Mouse (Mus musculus) erythroid progenitor cell, adult 5-6 weeks (primary cell): Measurements from ENCODE around the gene Shc1. TPM values are rescaled to one million over a fixed set of nuclear protein-coding genes. Genes with fewer than 3 reads are reported as not detected.
A peak's percentile ranks its signal among the peaks of the same experiment; 100 is the strongest.

Experiments
- ATAC-seq: replicated peaks from 2 replicates; pipeline ENCODE4 v1.8.0; 2016; ENCODE audit warnings: moderate number of reproducible peaks, mild to moderate bottlenecking, moderate TSS enrichment, inconsistent platforms; ENCODE audit not compliant: poor library complexity, low FRiP score, severe bottlenecking
- total RNA-seq, 2 experiments: library from RNA; stranded (forward) in 1 of 2; stranded (reverse) in 1 of 2; fragments of 150-400 nt in 1 of 2; fragments of 186-747, 209-891 nt in 1 of 2; gene quantifications; 2 replicates each; pipeline versions ENCODE4 v1.2.3 to v1.2.4; 2015 to 2017; ENCODE audit warnings: low replicate concordance in 2 of 2

Gene Shc1
- total RNA-seq, 2 experiments from 2014 or later = 59.3 to 77.1 TPM

DNA sequence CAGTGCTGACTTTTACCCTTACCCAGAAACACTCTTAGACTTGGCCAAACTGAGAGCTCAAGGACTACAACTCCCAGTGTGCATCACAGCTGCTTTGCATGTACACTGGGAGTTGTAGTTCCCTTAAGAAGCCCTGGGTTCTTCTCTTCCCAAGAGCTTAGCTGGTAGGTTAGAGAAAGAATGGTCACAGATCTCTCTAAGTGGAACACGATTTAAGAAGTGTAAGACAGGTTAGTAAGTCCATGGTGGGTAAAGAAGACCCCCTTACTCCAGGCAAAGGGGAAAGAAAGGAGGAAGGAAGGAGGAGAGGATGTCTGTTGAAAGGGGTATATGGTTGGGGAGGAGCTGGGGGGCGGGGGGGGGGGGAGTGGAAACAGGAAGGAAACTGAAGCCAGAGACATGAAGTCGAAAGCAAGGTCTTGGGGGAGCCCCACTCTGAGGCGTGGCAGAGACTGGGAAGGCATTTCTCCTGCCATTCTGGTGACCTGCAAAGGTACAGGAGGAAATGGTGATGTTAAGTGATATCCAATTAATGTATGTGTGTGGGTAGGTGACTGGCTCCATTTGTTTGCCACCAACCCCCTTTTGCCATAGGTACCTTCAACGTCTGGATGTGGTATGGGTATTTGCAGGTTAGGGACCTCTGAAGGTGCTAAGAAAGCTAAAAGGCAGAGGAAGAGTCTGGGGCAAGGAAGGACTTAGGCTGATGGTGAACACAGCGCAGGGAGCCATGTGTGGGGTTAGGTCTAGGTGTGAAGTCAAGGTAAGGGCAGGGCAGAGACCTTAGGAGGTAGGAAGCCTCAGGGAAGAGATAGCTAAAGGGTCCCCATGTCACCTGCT, 29.1 kb upstream of the Shc1 start:
- ATAC-seq = no peak

DNA sequence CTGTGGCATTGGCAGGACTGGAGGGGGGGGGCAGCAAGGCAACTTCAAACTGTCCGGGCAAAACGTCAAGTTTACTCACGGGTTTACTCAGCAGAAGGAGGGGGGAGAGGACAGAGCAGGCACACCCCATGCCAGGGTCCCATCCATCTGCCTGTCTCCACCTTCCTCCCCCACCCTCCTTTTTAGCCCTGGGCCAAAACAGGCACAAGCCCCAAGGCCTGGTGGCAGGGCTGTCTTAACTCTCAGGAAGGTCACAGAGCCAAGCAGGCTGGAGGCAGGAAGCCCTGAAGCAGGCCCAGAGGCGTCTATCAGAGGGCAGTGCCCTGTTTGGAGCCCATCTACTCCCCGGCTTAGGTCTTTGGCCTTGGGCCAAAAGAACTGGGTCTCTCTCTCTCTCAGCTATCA, 28.1 kb upstream of the Shc1 start:
- ATAC-seq = no peak

DNA sequence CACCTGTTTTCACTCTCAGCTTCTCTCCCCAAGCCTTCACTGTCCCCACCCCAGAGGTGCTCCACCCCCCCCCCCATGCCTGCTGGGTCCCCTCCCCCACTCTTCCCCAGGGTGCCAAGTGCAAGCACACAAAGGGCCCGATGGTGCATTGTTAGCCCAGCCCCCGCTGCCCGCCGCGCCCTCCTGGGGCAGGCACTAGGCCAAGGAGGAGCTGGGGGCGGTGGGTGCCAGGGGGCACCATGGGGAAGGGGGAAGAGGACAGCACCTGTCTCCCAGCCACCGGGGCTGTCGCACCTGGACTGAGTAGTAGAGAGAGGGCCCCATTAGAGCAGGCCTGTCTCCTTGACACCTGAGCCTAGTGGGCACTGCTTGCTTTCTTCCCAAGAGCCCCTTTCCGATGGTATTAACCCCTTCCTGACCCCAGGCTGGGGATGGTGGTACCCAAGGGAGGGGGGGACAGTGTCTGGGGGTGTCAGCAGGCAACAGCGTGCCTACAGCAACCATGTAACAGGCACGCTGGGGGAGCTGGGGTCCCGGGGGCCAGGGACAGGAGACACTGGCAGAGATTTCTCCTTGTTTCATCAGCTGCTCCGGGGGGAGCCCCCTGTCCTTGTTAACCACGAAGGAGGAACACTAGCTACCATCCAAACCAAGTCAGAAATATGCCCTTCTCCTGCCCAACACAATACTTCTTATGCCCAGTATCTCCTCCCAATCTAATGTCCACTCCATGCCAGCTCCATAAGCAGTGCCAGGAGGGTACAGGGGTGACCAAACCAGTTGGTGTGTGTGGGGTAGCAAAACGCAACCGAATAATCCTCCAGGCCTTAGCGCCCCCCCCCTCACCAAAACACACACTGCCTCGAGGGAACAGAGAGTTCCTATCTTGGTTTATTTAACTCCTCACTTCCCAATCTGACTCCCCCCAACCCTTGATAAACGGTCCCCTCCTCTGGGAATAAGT, 27.3 kb upstream of the Shc1 start:
- ATAC-seq = no peak

DNA sequence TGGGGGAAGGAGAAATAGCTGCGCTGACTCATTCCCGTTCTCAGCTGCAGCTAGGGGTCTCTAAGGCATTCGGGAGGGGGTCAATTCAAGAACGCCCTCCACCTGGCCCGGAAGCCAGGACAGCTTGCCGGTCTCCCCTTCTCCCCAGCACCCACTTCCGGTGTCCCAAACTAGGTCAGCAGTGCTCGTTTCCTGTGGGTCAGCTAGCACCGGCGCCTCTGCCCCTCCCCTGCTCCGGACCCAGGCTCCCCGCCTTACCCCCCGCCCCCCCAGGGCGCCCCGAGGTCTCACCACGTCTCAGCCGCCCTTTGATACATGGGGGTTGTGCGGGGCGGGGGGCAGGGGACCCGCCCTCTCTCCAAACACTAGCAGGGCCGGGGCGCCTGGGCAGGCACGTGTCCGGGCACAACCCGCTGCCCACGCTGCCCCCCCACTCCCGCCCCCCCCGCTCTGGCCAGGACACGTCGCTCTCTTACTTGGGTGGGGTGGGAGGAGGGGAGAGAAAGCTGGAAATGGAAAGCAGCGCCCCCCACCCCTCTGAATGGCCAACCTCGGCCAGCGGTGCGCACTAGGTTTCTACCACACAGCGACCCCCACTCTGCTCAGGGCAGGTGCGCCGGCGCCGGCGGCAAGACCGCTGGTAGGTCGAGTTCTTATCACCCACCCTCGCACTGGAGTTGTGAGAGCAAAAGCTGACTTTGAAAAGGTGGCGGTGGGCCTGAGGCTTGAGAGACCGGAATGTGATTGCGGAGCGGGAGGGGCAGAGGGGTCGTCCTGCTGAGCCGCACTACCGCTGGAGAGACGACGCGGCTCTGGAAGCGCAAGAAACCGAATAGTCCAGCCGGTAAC, 26.4 kb upstream of the Shc1 start:
- ATAC-seq = no peak

DNA sequence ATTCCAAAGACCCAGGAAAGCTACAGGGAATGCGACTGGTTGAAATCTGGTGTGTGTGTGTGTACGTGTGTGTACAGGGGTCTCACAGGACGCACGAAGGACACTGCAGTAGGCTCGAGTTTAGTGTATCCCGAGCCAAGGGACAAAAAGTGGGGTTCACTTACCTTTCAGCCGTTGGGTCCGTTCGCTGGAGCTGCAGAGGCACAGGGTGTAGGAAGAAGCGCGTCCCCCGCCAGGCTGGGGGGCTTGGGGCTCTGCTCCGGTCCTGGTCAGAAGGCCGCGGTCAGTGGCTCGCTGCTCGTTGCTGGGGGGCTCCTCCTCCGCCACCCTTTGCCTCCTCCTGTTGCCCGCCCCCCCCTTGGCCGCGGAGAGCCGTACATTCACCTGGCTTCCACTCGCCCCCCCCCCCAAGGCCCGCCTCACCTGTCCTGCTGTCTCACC, 25.4 kb upstream of the Shc1 start:
- ATAC-seq = no peak

DNA sequence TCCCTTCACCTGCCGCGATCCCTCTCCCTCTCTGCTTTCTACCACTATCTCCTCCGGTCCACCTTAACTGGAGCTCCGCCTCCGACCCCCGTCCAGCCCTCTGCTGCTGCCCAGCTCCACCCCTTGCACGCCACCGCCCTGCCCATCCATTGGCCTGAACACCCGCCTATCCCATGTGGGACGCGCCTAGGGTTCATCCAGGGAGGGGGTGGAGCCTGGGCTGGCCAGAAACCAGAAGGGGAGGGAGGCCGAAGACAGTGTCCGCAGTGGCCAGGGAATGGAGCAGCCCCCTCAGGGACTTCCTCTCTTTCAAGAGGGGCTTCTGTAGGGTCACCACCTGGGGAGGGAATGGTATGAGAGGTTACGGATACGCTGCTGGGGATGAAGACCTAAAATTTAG, 24.6 kb upstream of the Shc1 start:
- ATAC-seq = peak; percentile 89

DNA sequence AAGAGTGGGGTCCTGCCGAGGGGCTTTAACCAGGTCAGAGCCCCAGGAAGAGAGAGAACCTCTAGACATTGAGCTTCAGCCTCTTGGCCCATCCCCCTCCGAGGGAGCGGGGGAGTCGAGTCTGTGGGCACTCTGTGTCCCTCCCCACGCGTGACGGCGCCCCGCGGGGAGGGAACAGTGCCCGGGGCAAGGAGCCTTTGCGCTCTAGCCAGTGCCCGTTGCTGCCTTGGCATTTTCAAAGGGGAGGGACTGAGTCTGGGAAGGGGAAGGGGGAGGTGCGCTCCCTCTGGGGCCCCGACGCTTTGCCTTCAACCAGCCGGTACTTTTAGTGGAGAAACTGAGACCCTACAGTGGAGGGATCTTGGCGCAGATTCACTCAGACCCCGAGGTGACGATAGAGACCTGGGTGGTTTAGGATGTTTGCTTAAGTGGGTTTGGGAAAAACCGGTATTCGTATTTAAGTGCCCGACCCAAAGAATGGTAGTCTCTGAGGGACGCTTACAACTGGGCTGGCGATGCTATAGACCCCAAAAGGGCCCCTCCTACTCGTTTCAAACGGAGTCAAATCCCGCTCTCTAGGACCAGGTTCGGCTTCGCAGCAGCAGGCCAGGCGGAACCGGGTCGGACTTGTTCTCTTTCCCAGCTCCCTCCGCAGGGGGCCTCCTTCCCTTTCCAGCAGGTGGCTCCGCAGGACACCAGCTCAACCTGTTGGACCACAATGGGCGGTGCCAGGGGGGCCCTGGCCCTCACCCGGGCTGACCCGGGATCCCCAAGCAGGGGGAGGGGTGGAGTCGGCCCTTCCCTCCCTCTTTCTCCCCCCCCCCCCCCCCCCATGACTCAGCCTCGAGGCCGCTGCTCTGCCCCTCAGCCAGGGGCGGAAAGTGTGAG, 24.0 kb upstream of the Shc1 start, which contains the start of gene Zbtb7b:
Gene Zbtb7b, minus strand, starts transcription at position 771 of the 888 bp plus-strand sequence.
- ATAC-seq = peak; percentile 63

DNA sequence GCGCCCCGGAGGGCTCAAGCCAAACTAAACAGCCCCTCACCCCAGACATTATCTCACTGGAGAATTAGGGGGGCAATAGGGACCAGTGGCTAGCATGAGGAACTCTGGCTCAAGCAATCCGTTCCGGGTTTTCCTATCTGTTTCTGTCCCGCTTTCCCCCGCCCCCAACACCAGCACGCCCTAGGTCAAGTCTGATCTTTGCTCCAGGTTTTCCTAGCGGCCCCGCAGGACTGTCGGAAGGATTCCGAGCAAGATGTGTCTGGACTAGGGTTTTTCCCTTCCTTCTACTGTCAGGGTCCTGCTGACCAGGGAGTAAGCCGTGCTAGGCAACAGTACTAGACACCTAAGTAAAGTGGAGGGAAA, 23.4 kb upstream of the Shc1 start:
- ATAC-seq = peak; percentile 53

DNA sequence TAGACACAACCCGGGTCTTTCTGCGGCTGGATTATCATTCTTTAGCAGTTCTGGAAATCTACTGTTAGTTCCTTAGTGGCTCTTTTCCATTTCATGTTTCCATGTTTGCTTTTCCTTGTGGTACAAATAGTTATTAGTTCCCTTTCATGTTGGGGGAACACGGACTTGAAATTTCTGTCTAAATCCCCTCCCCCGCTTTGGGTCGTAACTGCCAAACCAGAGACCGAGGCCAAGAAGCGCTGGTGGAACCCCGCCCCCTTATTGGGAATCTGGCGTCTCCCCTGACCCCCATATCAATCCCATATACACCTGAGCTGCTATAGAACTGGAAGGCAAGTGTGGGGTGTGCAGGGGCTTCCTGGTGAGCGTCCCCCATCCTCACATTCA, 22.8 kb upstream of the Shc1 start:
- no peak for ATAC-seq

DNA sequence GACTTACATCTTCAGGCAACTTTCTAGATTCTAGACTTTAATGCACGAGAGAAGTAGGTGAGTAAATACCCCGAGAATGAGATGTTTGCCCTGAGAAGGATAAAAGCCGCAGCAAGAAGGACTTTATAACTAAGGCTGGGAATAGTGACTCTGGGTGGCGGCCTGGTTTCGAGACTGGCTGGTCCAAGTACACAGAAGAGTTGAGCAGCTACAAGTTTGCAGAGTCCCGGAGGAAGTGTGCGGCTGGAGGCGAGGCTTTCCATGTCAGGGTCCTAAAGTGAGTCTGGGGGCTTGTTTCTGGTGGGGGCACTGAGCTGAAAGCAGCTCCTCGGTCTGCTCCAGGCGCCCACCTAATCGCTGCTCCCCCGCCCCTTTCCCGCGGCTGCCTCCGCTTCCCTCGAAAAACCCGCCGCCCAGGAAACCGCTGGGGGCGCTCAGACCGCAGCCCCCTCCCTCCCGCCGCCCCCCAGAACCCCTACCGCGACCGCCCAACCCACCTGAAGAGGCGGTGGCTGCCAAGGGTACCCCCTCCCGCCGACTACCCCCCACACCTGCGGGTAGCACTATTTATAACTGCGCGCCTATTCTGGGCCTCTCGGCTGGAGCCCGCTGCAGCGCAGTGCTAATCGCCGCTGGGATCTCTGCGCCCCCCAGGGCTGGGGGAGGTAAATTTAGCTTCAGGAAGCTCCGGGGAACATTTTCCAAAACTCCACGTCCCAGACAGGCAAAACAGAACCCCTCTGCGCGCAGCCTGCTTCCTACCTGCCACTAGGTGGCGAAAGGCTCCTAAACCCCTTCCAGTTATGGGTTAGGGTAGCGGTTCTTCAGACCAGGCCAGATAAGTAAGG, 22.2 kb upstream of the Shc1 start:
- no peak for ATAC-seq

DNA sequence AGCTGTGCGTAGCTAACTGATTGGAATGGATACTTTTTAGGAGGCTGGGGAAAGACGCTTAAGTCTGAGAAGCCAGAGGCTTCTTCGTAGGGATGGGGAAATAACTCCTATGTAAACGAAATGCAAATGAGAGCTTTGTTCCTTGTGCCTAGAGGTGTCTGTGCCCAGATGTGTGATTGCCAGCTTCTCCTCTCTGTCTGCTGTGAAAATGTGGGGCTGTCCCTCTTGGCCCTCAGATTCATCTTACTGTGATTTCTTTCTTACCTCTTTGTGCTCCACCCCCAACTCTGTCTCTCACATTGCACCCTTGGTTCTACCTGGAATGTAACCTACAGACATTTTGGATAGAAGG, 21.6 kb upstream of the Shc1 start:
- ATAC-seq = no peak

DNA sequence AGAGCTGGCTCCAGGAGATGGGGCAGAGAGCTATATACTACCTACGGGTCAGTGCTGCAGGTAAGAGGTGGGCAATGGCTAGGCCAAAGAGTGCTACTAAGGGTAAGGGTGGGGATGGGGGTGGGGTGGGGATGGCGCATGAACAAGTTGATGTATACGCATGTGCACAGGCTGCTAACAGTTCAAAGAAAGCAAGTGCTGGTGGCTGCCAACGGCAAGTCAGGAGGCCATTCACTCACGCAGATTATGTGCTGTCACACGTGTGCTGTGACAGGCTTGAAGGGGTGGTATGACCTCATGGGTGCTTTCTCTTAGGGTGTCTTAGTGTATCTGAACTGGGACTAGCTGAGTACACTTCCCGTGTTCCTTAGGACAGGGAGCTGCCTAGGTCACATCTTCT, 16.9 kb upstream of the Shc1 start:
- ATAC-seq = no peak

DNA sequence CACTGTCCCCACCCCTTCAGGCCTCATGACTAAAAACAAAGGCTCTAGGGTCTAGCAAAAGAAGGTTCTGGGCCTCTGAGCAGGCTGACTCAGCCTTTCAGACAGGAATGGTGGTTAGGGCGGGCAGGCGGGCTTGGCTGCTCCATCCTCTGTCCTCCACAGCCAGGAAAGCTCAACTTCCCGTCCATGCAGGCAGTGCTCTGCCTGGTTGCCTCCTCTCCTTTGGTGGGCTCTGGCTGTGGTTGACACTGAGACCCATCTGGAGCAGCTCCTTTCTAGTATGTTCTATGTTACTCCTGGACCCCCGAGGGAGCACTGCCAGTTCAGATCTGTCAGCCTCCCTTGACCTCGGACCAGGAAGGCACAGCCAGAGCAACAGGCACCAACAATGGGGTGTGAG, 15.6 kb upstream of the Shc1 start, which contains the start of gene Lenep:
Gene Lenep, minus strand, starts transcription at position 101 of the 400 bp plus-strand sequence.
- ATAC-seq = no peak

DNA sequence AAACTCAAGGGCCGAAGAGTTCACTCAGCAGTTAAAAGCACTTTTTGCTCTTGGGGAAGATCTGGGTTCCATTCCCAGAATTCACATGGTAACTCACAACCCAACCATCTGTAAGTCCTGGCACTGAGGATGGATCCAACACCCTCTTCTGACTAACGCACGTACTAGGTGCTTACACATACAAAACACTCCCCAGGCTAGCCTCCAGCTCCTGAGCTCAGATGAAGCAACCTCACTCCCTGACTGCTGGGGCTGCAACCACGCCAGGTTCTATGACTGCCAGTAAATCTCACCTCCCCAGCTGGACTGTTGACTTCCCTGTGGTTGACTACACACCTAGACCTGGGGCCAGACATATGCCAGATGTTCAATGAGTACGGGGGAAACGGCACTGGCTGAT, 11.4 kb upstream of the Shc1 start:
- ATAC-seq = no peak

DNA sequence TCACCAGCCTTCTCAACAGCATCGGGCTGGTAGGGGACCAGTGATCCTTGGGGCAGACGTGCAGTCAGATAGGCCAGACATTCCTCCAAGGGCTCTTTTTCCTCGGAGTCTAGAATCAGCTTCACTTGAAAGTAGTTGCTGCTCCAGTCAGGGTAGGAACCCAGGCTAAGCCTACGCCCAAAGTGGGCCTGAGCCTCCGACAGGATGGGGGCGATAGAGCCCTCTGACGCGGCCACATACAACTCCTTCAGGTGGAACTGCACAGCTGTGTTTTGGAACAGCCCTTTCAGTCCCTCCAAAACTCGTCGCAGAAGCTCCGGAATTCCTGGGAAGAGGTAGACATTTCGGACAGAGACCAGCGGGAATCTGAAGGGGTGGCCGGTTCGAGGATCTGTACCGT, 9.8 kb upstream of the Shc1 start:
- ATAC-seq = no peak

DNA sequence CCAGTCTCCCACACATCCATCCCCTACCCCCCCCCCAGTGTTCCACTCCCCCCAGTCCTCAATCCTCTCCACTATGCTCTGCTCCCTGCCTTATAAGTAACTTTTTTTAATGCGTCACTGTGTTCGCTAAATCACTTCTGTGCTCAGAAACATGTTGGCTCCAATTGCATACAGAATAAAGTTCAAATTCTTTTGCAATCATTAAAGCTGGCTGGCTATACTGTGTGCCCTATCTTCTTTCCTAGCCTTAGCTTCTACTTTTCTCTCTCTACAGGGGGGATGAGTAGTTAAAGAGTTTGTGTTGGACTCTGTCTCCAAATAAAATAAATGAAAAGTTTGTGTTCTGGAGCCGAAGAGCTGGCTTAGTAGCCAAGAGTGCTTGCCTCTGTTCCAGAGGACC, 8.5 kb upstream of the Shc1 start:
- no peak for ATAC-seq

DNA sequence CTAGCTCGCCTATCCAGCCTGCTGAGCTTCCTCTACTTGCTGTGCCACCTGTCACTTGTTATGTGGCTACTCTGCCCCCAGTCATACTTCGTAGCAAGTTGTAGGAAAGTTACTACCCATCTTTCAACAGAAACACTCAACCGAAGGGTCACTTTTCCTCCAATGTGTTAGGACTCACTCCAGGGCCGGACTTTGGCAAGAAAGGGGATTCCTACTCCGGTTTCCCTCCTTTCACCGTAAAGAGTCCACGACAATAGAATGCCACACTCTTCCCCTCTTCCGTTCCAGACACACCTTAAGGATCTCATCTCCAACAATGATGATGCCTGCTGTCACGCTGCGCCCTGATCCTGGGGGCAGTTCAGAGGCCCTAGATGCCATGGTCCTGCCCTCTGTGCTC, 7.4 kb upstream of the Shc1 start:
- ATAC-seq = no peak
